Mouse (Mus musculus) embryonic facial prominence, embryonic 11.5 days (tissue): ENCODE results near the gene Rgs3. TPM values are rescaled to one million over a fixed set of nuclear protein-coding genes. Genes with fewer than 3 reads are reported as not detected.

Experiments used
- ATAC-seq: fragments of 200-750 bp; cut with Nextera tagmentation; replicated peaks from 2 replicates; pipeline ENCODE4 v1.8.0; 2017; ENCODE audit warnings: low read depth; ENCODE audit not compliant: insufficient number of reproducible peaks, low FRiP score, low TSS enrichment
- DNase-seq: peaks from one replicate; pipeline ENCODE4 v3.0.0-alpha.2; 2015; ENCODE audit warnings: low spot score
- H3K27ac ChIP-seq: fragments of 300-500 bp; sonication (generic); replicated peaks from 2 replicates; pipeline ENCODE4 v1.5.1; 2014; ENCODE audit warnings: mild to moderate bottlenecking, low read depth, low read length, control low read depth
- H3K27me3 ChIP-seq: fragments of 300-500 bp; sonication (generic); 2 replicates; pipeline ENCODE4 v1.6.1; 2014; ENCODE audit warnings: mild to moderate bottlenecking, low read length, moderate library complexity, mixed read lengths; ENCODE audit not compliant: control insufficient read depth, insufficient read depth
- H3K36me3 ChIP-seq: fragments of 300-500 bp; sonication (generic); replicated peaks from 2 replicates; pipeline ENCODE4 v1.6.1; 2014; ENCODE audit warnings: low read depth, mild to moderate bottlenecking, low read length, moderate library complexity, mixed read lengths; ENCODE audit not compliant: control insufficient read depth, insufficient read depth
- H3K4me1 ChIP-seq: fragments of 300-500 bp; sonication (generic); 2 replicates; pipeline ENCODE4 v1.6.1; 2014; ENCODE audit warnings: low read length, mixed read lengths; ENCODE audit not compliant: control insufficient read depth, insufficient read depth
- H3K4me2 ChIP-seq: fragments of 300-500 bp; sonication (generic); 2 replicates; pipeline ENCODE4 v1.6.1; 2014; ENCODE audit warnings: low read depth, mild to moderate bottlenecking, control low read depth, low read length, moderate library complexity
- H3K4me3 ChIP-seq: fragments of 300-500 bp; sonication (generic); 2 replicates; pipeline ENCODE4 v1.5.1; 2014; ENCODE audit warnings: low read depth, low read length, control low read depth
- H3K9ac ChIP-seq: fragments of 300-500 bp; sonication (generic); replicated peaks from 2 replicates; pipeline ENCODE4 v1.6.1; 2014; ENCODE audit warnings: mild to moderate bottlenecking, control low read depth, low read length
- H3K9me3 ChIP-seq: fragments of 300-500 bp; sonication (generic); replicated peaks from 2 replicates; pipeline ENCODE4 v1.6.1; 2016; ENCODE audit warnings: mild to moderate bottlenecking, low read length, inconsistent platforms, mixed read lengths; ENCODE audit not compliant: control insufficient read depth
- WGBS: fragments of 180-500 bp; shearing (Covaris S2); extraction: QIAGEN DNeasy Blood & Tissue Kit; methylation state at CpG from one replicate; pipeline ENCODE4 v1.1.7; 2014; 5-methylcytosine and 5-hydroxymethylcytosine counted together
- polyA plus RNA-seq: library from polyadenylated mRNA; unstranded; fragments of >200 nt; fragmentation: Nextera tagmentation; extraction: Ambion mirVana; gene quantifications from 2 replicates; pipeline ENCODE4 v1.2.1, GENCODE M21; 2014

Rgs3 gene
- polyA plus RNA-seq, 1 experiment from 2014 or later: 24.8 TPM

GRCm38 (mm10) chr4:62526256-62526655 is 33.4 kb upstream of the Rgs3 start:
- Histone ChIP-seq H3K9me3 (no peaks in the 10 kb centered on the region), H3K4me3 (no peak overlapping the region), H3K27me3 (no peaks in the 10 kb centered on the region), H3K27ac (no peak overlapping the region), H3K4me1 (peaks cover 2% of the 10 kb centered on the region; the same call in 1 of the 2 replicates), H3K4me2 (no peak overlapping the region), H3K36me3 (no peaks in the 10 kb centered on the region), H3K9ac (no peak overlapping the region)
- 62% methylated on average over 2 of the region's 2 CpGs for WGBS
- DNase-seq (no peak), ATAC-seq (no peak)

GRCm38 (mm10) chr4:62527655-62528054 is 32.0 kb upstream of the Rgs3 start:
- H3K27ac ChIP-seq: no peak overlapping the region
- H3K4me2 ChIP-seq: no peak overlapping the region
- no peak overlapping the region for H3K4me3 ChIP-seq
- DNase-seq (no peak), ATAC-seq (no peak)
- no peaks in the 10 kb centered on the region for H3K27me3 ChIP-seq
- no peaks in the 10 kb centered on the region for H3K36me3 ChIP-seq
- H3K9ac ChIP-seq: no peak overlapping the region
- peaks cover 2% of the 10 kb centered on the region; the same call in 1 of the 2 replicates for H3K4me1 ChIP-seq
- no peaks in the 10 kb centered on the region for H3K9me3 ChIP-seq
- WGBS: 94% methylated on average over 4 of the region's 4 CpGs

GRCm38 (mm10) chr4:62533729-62534128 is 25.9 kb upstream of the Rgs3 start:
- DNase-seq (no peak), ATAC-seq (no peak)
- no peak overlapping the region for H3K27ac ChIP-seq
- H3K4me3 ChIP-seq: no peak overlapping the region
- H3K36me3 ChIP-seq: no peaks in the 10 kb centered on the region
- no peaks in the 10 kb centered on the region for H3K9me3 ChIP-seq
- no peaks in the 10 kb centered on the region for H3K27me3 ChIP-seq
- WGBS: 78% methylated on average over 6 of the region's 6 CpGs
- no peak overlapping the region for H3K4me2 ChIP-seq
- no peaks in the 10 kb centered on the region for H3K4me1 ChIP-seq
- no peak overlapping the region for H3K9ac ChIP-seq

- ATAC-seq (no peak), DNase-seq (no peak)
- Histone ChIP-seq H3K4me1 (no peaks in the 10 kb centered on the region), H3K36me3 (no peaks in the 10 kb centered on the region), H3K27ac (no peak overlapping the region), H3K9me3 (no peaks in the 10 kb centered on the region), H3K4me2 (no peak overlapping the region), H3K27me3 (no peaks in the 10 kb centered on the region), H3K9ac (no peak overlapping the region), H3K4me3 (no peak overlapping the region)
- 70% methylated on average over 3 of the region's 3 CpGs for WGBS
These were observed 17.8 kb upstream of the Rgs3 start for GRCm38 (mm10) chr4:62541802-62542201.

- 88% methylated on average over 6 of the region's 6 CpGs for WGBS
These were observed 15.9 kb upstream of the Rgs3 start for GRCm38 (mm10) chr4:62543782-62544181.

GRCm38 (mm10) chr4:62544801-62545200 is 14.8 kb upstream of the Rgs3 start:
- no peaks in the 10 kb centered on the region for H3K36me3 ChIP-seq
- no peak overlapping the region for H3K4me2 ChIP-seq
- no peaks in the 10 kb centered on the region for H3K9me3 ChIP-seq
- no peak overlapping the region for H3K27ac ChIP-seq
- no peaks in the 10 kb centered on the region for H3K27me3 ChIP-seq
- DNase-seq (no peak), ATAC-seq (no peak)
- H3K4me1 ChIP-seq: no peaks in the 10 kb centered on the region
- no peak overlapping the region for H3K9ac ChIP-seq
- no peak overlapping the region for H3K4me3 ChIP-seq

More at GRCm38 (mm10) chr4:62543782-62544181, 15.9 kb upstream of the Rgs3 start:
- no peak overlapping the region for H3K4me3 ChIP-seq
- H3K9ac ChIP-seq: no peak overlapping the region
- H3K27ac ChIP-seq: no peak overlapping the region
- H3K36me3 ChIP-seq: no peaks in the 10 kb centered on the region
- ATAC-seq (no peak), DNase-seq (no peak)
- no peak overlapping the region for H3K4me2 ChIP-seq
- no peaks in the 10 kb centered on the region for H3K27me3 ChIP-seq
- H3K4me1 ChIP-seq: no peaks in the 10 kb centered on the region
- H3K9me3 ChIP-seq: no peaks in the 10 kb centered on the region

- no peaks in the 10 kb centered on the region for H3K27me3 ChIP-seq
- H3K9me3 ChIP-seq: no peaks in the 10 kb centered on the region
- H3K4me2 ChIP-seq: no peak overlapping the region
- H3K36me3 ChIP-seq: no peaks in the 10 kb centered on the region
- no peak overlapping the region for H3K27ac ChIP-seq
- ATAC-seq (no peak), DNase-seq (no peak)
- no peak overlapping the region for H3K4me3 ChIP-seq
- no peaks in the 10 kb centered on the region for H3K4me1 ChIP-seq
- WGBS: 90% methylated on average over 7 of the region's 7 CpGs
- no peak overlapping the region for H3K9ac ChIP-seq
These were observed 7.7 kb upstream of the Rgs3 start for GRCm38 (mm10) chr4:62551966-62552365.

GRCm38 (mm10) chr4:62557436-62557835 is 2.2 kb upstream of the Rgs3 start:
- Histone ChIP-seq H3K4me3 (no peak overlapping the region), H3K27me3 (no peaks in the 10 kb centered on the region), H3K4me1 (no peaks in the 10 kb centered on the region), H3K36me3 (no peaks in the 10 kb centered on the region), H3K9me3 (no peaks in the 10 kb centered on the region), H3K4me2 (no peak overlapping the region), H3K27ac (no peak overlapping the region), H3K9ac (no peak overlapping the region)
- no peak for ATAC-seq
- DNase-seq: no peak
- 70% methylated on average over 3 of the region's 3 CpGs for WGBS
